Mouse (Mus musculus) megakaryocyte, adult 5-6 weeks (primary cell): Measurements from ENCODE around the gene Nfib. TPM values are rescaled to one million over a fixed set of nuclear protein-coding genes. Genes with fewer than 3 reads are reported as not detected.

Experiments used
- ATAC-seq: 2 replicates; pipeline ENCODE4 v1.8.0; 2016; ENCODE audit warnings: mild to moderate bottlenecking, inconsistent platforms; ENCODE audit not compliant: poor library complexity, severe bottlenecking
- total RNA-seq, 2 experiments: library from RNA; stranded (forward) in 1 of 2; stranded (reverse) in 1 of 2; fragments of 153-499, 151-499 nt in 1 of 2; fragments of 221-1000, 200-1000 nt in 1 of 2; gene quantifications; 2 replicates each; pipeline versions ENCODE4 v1.2.3 to v1.2.4; 2015 to 2017

The Nfib gene
- total RNA-seq, 2 experiments from 2014 or later = 0.04 TPM; not detected in 1

- ATAC-seq = no peak
Observed at GRCm38 (mm10) chr4:82691126-82692008, 14.2 kb downstream of the Nfib start.

GRCm38 (mm10) chr4:82690267-82690666 is 15.3 kb downstream of the Nfib start:
- ATAC-seq = no peak

- peak; percentile 62 for ATAC-seq
Observed at GRCm38 (mm10) chr4:82686037-82686436, 19.5 kb downstream of the Nfib start.

- no peak for ATAC-seq
Observed at GRCm38 (mm10) chr4:82684088-82684715, 21.3 kb downstream of the Nfib start.

GRCm38 (mm10) chr4:82683583-82683982 is 22.0 kb downstream of the Nfib start:
- ATAC-seq = no peak

GRCm38 (mm10) chr4:82676104-82676503 is 29.4 kb downstream of the Nfib start:
- no peak for ATAC-seq

GRCm38 (mm10) chr4:82667271-82667872 is 38.2 kb downstream of the Nfib start:
- no peak for ATAC-seq

- no peak for ATAC-seq
Observed at GRCm38 (mm10) chr4:82664436-82664835, 41.1 kb downstream of the Nfib start.

- no peak for ATAC-seq
Observed at GRCm38 (mm10) chr4:82663749-82664381, 41.7 kb downstream of the Nfib start.

- no peak for ATAC-seq
Observed at GRCm38 (mm10) chr4:82662626-82663025, 42.9 kb downstream of the Nfib start.

GRCm38 (mm10) chr4:82662222-82662621 is 43.3 kb downstream of the Nfib start:
- ATAC-seq = no peak

GRCm38 (mm10) chr4:82661215-82661614 is 44.3 kb downstream of the Nfib start:
- ATAC-seq = no peak

GRCm38 (mm10) chr4:82645679-82646078 is 59.9 kb downstream of the Nfib start:
- ATAC-seq = no peak

GRCm38 (mm10) chr4:82644797-82645196 is 60.8 kb downstream of the Nfib start:
- ATAC-seq = no peak

- no peak for ATAC-seq
Observed at GRCm38 (mm10) chr4:82643734-82644085, 61.8 kb downstream of the Nfib start.

- no peak for ATAC-seq
Observed at GRCm38 (mm10) chr4:82643022-82643733, 62.4 kb downstream of the Nfib start.

GRCm38 (mm10) chr4:82641066-82641680 is 64.4 kb downstream of the Nfib start:
- no peak for ATAC-seq

GRCm38 (mm10) chr4:82638251-82638650 is 67.3 kb downstream of the Nfib start:
- ATAC-seq = no peak

- ATAC-seq = no peak
Observed at GRCm38 (mm10) chr4:82637633-82638032, 67.9 kb downstream of the Nfib start.

GRCm38 (mm10) chr4:82636658-82637057 is 68.9 kb downstream of the Nfib start:
- ATAC-seq = no peak
